Mouse (Mus musculus) adrenal gland, postnatal 14 days (tissue): ENCODE measurements at regions not wholly inside any gene's neighbourhood (a gene's known extent, or its start where the extent isn't known, plus 50 kb on each side); places are given as distances from the start of the nearest gene placed in this dataset.

Experiments
- DNase-seq: peaks from one replicate; pipeline ENCODE4 v3.0.0; 2021; ENCODE audit warnings: mixed read lengths

- DNase-seq, result no peak
Observed at GRCm38 (mm10) chr6:107797845-107798244, 267.0 kb upstream of the Setmar start.

DNA sequence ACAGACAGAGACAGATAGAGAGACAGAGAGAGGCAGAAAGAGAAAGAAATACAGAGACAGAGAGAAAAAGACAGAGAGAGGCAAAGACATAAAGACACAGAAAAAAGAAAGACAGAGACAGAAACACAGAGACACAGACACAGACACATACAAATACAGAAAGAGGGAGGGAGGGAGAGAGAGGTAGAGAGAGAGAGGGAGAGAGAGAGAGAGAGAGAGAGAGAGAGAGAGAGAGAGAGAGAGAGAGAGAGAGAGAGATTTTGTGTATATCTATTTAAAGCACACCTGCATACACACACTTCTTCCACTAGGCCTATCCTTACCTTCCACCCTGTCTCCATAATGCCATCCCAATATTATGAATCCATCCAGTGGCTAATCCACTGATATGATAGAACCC lies 261.8 kb upstream of the Setmar start:
- DNase-seq, result no peak
